Mouse (Mus musculus) right cerebral cortex, postnatal 25 days (tissue): Measurements from ENCODE around the gene Agap1.
"Not testable (repeated sequence)": the region's sequence is repeated elsewhere in the genome, so short reads cannot be mapped to it uniquely, and the experiment has no call there.

Source experiments
- DNase-seq: peaks from one replicate; pipeline ENCODE4 v3.0.0; 2022

Gene Agap1

DNA sequence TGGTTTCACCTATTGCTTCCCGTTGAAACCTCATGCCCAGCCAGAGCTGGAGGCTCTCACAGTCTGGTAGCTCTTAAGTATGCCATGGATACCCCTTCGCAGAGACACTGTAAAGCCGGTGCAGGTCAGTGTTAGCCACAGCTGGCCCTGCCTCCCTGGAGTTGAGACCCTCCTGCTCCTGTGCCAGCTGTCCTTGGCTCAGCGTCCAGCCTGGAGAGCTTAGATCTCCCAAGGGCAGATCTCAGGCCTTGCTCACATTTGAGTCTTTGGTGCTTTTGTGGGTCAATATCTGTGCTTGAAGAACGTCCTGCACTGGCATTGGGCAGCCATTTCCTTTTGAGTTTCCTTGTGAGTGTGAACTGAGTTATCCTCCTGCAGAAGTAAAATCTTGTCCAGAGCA is 7.3 kb downstream of the Agap1 start:
- no peak for DNase-seq

- DNase-seq, result no peak
Measured at GRCm38 (mm10) chr1:89463138-89463537, 8.5 kb downstream of the Agap1 start.

DNA sequence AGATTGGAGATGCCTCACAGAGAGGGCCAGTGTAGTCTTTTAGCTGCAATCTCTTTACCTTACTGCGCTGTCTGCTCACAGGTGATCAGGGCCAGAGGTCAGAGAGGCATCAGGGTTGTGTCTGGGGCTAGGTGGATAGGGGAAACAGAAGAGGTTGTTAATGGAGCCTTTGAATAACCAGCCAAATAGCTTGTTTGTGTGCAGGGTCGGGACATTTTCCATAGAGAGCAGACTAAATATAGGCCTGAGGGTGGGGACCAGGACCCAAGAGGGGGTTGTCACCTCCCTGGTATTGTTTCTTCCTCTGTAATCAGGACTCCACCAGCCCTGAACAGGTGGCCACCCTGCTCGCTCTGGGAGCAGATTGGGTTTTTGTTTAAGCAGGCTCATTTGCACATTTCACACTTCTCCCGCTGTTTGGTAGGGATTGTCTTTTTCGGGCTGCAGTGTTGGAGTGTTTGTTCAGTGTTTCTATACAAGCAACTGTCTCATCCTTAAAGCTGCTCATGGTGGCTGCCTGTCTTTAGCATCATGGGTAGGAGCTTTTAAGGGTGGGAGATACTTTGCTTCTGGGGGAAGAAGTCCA is 10.9 kb downstream of the Agap1 start:
- DNase-seq, result peak; percentile 38

GRCm38 (mm10) chr1:89467321-89468069 is 12.9 kb downstream of the Agap1 start:
- DNase-seq, result no peak

DNA sequence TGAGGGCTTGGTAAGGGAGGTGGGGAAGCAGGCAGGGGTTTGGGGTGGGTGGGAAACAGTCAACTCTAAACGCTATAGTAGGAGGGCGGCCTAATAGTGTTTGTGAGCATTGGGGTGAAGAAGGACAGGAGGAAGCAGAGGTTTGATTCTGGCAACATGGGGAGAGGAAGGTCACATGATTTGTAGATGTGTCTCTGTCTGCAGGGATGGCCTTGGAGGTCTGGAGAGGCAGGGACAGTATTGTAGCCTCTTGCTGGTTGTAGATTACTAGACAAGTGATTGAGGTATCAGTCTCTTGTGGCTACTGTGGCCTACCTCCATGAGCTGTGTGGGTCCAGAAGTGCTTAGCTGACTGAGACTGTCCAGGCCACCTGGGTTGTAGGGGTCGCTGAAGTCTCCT is 13.5 kb downstream of the Agap1 start:
- DNase-seq, result no peak

DNA sequence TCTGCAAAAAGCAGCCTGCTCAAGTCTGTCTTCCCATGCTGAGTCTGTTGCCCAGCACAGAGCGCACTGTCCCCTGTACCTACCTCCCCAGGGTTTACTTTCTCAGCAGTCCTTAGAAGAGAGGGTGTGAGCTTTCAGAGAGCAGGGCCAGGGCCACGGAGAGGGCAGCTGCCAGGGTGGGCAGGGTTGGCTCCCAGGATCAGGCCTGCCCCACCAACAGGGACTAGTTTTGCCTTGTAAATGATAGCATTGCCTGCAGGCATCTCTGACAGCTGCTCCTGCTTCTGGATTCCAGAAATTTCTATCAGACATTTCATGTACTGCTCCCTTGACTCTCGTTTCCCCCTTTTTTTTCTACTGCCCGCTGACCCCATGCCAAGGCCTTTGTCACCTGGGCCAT is 16.8 kb downstream of the Agap1 start:
- no peak for DNase-seq

DNA sequence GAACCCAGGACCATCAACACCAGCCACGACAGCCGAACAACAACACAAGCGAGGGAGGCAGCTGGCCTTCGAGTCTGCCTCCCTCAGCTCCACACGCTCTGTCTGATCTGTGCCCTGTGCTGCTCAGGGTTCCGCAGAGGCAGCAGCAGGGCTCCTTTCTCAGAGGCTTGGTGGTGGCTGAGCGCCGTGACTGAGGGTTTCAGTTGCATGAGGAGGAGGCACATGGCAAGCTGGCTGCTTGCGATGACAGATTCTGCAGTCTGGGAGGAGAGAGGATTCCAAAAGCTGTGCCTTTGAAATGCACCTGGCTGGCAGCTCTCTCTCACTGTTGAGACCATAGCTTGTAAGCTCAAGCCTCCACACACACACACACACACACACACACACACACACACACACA is 17.3 kb downstream of the Agap1 start:
- peak; percentile 22 for DNase-seq

- no peak for DNase-seq
Measured at GRCm38 (mm10) chr1:89473946-89474345, 19.3 kb downstream of the Agap1 start.

DNA sequence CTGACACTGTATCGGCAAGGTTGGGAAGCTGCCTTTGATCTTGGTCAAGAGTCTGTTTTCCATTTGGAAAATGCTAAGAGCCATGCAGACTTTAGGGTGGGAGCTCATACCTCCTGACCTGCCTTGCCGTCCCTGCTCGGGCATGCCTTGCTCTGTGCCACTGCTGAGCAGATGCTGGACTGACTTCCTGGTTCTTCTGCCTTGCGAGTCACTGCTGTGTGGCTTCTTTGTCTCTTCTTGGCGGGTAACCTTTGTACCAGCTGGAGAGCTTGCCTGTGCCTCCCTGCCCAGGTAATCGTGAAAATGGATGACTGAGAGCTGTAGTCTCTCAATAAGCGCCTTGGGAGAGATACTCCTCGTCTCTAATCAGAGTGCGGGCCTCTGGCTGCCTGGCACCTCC is 20.2 kb downstream of the Agap1 start:
- no peak for DNase-seq

GRCm38 (mm10) chr1:89477033-89477432 is 22.4 kb downstream of the Agap1 start:
- no peak for DNase-seq

DNA sequence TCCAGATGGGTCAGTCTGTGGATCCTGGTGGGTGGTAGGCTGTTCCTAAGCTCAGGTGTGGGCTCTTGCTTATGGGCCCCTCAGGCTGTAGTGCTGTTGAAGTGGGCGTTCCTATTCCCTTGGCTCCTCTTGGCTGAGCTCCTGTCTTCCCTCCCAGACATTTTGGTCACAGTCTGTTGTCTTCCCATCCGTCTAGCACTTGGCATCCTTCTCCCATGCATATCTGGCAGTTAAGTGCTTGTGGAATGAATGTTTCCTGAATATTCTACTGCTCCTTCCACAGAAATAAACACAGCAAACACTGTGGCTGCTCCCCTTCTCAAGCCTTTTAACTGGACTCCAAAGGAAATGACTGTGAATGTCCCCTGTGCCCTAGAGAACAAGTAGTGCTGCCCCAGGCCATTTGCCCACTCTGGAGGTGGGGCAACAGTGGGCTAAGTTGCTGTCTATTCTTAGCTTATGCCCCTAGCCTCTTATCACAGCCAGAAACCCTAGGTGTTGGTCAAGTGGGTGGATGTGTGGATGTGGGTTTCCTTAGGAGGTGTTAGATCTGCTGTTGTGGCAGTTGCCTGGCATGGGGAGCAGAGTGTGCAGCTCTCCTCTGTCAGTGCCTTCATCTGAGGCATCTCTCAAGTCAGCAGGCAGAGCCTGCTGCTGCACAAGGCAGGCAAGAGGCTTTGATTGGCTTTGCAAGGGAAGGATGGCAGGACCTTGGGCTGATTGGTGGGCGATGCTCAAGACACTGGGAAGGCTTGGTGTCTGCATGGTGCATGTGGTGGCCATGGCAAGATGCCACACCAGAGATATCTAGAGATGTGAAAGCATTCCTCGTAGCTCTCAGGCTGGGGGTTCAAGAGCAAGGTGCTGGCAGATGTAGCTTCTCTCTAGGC is 24.2 kb downstream of the Agap1 start:
- no peak for DNase-seq

- DNase-seq, result no peak
Measured at GRCm38 (mm10) chr1:89481154-89481553, 26.5 kb downstream of the Agap1 start.

DNA sequence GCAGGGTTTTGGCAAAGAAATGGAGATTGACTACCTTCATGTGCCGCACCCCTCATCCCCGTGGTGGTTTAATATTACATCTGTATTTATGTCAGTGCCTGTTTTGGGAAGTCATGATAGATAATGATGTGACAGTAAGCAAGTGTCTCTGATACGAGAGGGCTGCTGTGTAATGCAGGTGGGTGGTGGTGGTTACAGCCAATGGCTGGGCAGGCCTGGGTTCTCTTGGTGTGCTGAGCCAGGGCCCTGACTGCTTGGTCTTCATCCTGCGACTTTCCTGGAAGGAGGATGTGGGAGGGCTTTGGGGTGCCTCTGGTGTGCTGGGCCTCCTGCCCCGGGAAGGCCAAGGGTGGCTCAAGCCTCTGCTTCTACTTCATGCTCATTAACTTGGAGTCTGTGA is 28.2 kb downstream of the Agap1 start:
- DNase-seq, result no peak

DNA sequence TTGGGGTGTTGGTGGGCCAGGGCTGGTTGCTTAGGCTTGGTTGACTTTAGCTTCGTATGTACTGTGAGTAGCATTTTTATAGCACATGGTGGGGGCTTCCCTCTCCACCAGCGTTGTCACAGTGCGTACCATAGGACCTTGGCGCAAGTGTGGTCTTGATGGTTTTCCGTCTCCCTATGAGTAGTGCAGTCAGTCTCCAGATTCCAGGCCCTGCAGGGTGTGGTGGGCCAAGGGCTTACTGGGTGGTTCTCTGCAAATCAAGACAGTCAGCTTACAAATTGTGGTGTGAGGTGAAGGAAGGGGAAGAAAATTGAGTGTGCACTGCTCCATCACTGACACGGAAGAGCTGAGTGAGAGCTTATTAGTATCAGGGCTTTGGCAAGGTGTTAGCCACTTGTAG is 32.3 kb downstream of the Agap1 start:
- DNase-seq, result no peak

DNA sequence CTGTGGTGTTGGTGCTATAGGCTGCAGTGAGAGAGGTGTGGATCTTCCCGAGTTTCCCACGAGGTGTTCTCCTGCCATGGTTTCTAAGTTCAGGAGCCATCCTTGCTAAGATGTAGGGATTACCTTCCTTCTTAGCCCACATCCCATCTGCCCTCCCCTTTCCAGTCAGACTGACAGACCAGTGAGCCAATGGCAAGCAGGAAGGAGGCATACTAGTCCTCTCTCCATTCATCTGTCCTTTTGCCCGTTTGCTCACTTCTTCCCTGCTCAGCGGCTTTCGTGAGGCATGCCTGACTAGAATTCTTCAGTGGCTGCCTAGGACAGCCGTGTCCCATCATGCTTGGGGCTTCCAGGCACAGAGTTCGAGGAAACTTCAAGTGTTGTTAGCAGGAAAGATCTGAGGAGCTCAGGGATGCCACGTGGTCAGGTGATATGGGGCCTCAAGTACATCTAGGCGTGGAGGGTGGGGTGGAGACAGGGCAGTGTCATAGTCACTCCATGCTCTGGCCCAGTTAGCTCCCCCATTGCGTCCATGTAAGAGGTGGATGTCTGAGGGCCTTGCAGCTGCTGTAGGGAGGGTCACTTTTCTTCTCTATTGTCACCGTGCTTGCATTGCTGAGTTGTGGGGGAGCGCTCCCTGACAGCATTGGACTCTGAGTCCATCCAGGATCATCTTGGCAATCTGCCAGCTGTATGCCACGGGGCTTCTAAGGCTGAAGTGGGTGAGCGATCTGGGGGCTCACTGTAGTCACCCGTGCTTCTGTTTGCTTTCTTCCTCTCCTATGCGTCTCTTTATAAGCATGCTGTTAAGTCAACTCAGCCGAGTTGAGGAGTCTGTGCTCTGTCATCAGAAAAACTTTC is 34.7 kb downstream of the Agap1 start:
- no peak for DNase-seq

DNA sequence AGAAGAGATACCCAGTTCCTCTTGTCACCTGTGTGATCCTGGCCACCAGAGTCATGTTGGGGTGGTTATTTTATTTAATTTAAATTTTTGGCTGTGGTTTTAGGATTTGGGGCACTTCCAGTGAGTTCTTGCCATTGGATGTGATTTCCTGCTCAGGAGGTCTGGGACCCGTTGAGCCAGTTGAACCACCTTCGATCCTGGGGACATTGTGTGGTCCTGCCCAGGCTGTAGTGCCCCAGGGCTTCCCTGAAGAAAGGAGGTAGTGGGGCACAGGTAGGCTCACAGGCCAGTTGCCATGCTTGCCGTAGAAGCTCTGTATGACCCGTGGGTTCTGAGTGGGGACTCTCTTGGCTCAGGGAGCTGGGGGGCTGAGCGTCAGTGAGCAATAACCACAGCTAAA is 38.6 kb downstream of the Agap1 start:
- DNase-seq, result no peak

GRCm38 (mm10) chr1:89494816-89495215 is 40.2 kb downstream of the Agap1 start:
- no peak for DNase-seq

GRCm38 (mm10) chr1:89496204-89496603 is 41.6 kb downstream of the Agap1 start:
- no peak for DNase-seq

DNA sequence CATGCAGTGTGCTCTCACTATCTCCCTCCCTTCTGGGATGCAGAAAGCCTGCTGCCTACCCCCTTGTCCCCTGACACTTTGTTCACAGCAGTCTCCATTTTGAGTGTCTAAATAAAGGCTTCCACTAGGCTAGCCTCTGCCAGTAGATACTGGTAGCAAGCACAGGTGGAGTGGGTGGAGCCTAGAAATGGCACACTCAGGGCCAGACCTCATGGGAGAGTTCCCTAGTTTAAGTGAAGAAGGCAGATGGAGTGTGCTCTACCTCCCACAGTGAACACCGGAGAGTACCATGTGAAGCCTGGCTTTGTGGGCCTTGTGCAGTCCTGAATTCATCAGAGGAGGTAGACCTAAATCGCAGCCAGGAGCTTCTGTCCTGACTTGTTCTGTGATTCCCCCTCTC is 46.3 kb downstream of the Agap1 start:
- DNase-seq, result no peak

DNA sequence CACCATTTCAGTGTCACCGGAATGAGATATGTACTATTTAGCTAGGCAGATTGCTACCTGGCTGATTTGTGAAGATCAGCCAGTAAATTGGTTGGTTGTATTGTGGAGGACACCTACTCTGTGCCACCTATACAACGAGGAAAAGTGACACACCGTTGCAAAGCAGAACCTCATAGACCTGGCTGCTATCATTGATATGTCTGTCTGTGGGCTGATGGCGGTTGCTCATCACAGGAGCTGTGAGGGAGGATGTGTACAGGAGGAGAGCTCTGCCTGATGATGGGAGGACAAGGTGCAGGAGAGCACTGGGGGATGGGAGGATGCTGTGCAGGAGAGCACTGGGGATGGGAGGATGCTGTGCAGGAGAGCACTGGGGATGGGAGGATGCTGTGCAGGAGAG is 46.7 kb downstream of the Agap1 start:
- no peak for DNase-seq

GRCm38 (mm10) chr1:89501891-89502290 is 47.3 kb downstream of the Agap1 start:
- DNase-seq, result not testable (repeated sequence)

DNA sequence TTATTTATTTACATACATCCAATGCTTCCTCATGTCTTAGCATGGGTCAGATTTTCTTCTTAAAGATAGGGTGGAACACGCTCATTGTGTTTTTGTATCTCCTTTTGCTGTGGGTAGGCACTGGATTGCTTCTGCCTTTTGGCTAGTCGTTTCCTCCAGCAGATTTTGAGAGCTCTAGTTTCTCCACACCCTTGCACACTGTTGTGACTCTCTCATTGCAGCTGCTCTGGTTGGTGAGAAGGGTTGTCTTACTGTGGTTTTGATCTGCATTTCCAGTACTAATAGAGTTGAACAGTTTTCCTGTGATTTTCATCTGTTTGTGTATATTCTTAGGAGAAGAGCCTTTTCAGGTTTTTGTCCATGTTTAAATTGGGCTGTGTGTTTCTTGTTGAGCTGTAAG is 54.6 kb downstream of the Agap1 start:
- no peak for DNase-seq

DNA sequence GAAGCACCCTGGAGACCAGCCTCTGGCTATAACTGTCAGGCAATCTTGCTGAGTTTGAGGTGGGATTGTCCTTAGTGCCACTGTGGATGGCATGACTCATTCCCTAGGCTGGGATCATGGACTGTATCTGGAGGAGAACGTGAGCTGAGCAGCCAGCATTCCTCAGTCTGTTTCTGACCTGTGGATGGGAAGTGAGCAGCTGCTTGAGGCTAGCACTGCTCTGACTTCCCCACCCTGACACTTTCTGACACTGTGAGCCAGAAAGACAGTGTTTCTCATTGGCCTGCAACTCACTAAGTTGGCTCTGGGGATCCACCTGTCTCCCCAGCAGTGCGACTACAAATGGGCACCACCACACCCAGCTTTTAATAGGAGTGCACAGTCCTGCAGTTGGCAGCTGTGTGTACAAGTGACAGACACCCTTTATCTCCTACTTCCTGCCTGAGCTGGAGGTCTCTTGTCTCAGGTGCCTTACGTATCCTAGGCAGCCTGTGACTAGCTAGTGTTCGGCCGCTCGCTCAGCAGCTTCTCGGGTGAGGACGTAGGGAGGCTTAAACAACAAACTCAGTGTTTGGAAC is 55.2 kb downstream of the Agap1 start:
- no peak for DNase-seq
